Mouse (Mus musculus) small intestine, adult 10 weeks (tissue): ENCODE measurements around the gene Pip4k2b. TPM values are rescaled to one million over a fixed set of nuclear protein-coding genes. Genes with fewer than 3 reads are reported as not detected.

Experiments used
- polyA plus RNA-seq: library from polyadenylated mRNA; stranded (reverse); fragments of 350-450 nt; fragmentation: Illumina TruSeq; extraction: RNeasy Lipid Tissue Mini Kit (QIAGEN cat#74804); gene quantifications from one replicate; pipeline ENCODE4 v1.2.3, GENCODE M21; 2014; ENCODE audit warnings: low replicate concordance

Gene Pip4k2b
- 2.8 TPM for polyA plus RNA-seq

DNA sequence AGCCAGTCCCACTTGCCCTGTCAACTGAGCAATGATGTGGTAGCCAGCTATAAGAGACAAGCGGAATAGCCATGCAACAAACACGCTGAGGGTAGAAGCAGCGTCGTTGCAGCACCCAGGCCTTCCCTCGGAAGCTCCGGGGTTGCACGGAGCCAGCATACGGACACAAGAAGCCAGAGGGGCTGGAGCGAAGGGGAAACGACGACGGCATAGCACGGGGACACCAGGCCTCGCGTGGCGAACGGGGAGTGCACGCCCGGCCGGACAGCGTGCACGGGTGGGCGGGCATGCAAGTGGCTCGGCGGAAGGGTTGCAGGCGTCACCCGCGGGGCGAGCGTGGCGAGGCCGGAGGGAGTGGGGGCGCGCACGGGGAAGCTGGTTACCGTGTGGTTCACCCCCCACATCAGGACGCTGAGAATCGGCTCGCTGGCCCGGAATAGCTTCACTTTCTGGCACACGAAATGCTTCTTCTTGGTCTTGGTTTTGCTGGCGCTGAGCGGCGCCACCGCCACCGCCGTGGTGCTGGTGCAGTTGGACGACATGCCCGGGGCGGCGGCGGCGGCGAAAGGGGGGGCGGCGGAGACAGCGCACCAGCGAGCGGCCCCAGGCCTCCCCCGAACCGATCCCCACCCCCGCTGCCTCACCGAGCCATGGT is at the start of gene Pip4k2b:
Gene Pip4k2b, minus strand, starts transcription at position 642 of the 655 bp plus-strand sequence.

DNA sequence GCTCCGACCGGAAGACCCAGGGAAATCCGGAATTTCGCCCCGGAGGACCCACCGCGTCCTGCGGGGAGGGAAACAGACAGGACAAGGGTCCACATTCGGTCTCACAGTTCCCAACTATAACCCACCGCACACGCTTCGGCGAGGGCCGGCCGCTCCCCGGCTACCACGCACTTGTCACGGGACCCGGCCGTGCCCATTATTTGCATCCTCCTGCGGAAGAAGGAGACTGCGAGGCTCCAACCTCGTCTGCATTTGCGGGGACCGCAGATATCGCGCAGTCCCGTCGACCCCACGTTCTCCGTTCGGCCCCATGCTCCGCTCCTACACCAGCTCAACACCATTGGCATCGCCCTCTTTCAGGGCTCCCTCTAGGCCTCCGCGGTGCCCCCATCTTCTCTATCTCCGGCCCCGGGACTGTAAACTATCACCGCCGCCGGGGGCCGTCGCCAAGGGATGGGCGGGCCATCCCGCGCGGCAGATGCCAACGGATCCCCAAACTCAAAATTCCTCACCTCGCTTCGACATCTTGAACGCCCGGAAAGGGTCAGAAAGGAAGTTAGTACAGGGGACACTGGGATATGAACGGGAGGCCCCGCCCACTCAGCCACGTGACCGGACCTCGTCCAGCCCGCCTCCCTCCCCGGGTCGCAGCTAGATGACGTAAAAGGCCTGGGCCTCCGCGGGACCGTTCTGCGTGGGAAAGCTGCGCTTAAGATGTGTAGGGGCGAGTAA is 37.5 kb upstream of the Pip4k2b start, which contains the start of gene Rpl23:
Gene Rpl23, minus strand, starts transcription at position 606 of the 732 bp plus-strand sequence.

DNA sequence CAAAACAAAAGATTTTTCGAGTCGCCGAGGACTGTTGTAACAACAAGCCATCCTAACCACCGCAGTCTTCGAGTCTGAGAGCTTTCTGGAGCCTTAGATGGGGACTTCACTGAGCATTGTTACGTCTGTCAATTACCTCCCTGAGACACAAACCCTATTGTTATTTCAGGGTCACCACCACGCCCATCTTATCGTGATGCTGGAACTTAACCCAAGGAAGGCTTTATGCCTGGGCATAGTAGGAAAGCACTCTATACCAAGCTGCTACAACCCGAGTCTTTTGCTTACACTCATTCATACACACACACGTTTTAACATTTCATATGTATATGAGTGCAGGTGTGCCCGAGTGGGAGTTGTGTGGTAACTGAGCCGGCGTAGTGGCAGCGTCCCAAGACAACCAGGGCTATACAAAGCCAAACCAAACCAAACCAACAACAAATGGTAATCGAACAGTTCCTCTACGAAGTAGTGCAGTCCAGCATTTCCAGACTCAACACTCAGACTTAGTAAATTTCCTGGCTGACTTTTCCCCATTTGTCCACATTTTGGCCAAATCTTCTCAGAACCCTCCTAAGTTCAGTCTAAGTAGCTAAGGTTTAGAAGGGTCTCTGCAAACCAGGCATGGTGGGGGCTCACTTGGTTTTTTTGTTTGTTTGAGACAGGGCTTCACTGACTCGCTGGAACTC is 31.4 kb upstream of the Pip4k2b start, which contains the start of gene 1700001P01Rik:
Gene 1700001P01Rik, minus strand, starts transcription at position 111 of the 689 bp plus-strand sequence.

DNA sequence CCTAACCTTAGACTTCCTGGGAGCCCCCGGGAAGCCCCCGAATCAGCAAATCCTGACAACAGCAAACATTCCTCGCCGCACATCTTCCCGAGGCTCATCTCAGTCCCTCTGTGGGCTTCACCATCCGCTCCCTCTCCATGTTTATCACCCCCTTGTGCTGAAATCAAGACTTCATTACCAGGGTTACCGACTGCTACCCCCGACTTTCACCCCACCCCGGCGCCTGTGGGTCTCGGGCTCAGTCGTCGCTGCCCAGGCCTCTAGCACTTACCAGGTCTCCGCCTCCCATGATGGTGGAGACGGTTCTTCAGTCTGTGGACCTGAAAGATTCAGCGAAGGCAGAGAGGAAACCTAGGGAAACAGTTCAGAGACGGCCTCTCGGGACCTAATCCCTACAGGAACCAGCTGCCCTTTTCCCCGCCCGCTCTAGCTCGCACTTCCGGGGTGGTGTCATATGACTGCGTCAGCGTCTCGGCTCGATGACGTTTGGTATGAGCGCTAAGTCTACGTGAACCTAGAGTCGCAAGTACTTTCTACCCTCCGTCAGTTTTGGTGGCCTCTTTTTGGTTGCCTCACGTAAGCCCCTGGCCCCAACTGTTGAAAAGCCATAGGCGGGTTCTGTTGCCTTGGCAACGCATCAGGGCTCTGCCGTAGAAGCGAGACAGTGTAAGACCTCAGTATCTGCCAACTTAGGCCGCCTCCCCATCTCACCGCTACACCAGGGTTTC is 21.8 kb upstream of the Pip4k2b start, which contains the start of gene Cwc25:
Gene Cwc25, minus strand, starts transcription at position 403 of the 728 bp plus-strand sequence.

DNA sequence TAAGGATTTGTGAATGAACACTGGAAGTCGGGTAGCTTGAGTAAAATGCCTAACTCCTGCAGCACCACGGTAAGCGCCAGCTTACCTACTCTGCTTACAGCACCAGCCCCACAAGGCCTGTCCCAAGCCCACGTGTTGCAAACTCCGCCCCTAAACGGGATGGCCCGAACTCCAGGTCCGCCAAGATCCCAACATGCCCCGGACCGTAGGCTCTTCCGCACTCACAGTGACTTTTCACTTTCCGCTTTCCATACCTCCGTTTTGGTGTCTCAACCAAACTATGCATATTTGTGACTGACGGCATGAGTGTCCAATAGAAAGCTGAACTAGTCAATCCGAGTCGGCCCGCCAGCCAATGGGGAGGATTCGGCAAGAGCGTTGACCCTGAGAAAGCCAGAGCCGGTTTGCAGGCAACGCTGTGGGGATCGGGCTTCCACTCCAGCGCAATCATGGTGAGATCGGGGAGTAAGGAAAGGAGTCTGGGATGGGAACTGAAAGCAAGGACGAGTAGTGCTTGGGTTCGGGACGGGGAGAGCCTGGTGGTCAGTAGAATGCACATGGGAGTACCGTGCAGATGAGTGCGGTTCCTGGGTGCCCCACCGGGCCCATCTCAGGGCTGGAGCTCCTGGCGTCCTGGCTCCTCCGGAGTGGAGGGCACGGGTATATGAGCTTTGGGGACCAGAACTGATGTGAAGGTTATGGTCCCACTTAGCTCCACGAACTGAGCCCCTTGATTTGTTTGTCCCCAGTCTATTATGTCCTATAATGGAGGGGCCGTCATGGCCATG is 41.3 kb downstream of the Pip4k2b start, which contains the start of gene Psmb3:
Gene Psmb3, plus strand, starts transcription at position 361 of the 788 bp plus-strand sequence.

DNA sequence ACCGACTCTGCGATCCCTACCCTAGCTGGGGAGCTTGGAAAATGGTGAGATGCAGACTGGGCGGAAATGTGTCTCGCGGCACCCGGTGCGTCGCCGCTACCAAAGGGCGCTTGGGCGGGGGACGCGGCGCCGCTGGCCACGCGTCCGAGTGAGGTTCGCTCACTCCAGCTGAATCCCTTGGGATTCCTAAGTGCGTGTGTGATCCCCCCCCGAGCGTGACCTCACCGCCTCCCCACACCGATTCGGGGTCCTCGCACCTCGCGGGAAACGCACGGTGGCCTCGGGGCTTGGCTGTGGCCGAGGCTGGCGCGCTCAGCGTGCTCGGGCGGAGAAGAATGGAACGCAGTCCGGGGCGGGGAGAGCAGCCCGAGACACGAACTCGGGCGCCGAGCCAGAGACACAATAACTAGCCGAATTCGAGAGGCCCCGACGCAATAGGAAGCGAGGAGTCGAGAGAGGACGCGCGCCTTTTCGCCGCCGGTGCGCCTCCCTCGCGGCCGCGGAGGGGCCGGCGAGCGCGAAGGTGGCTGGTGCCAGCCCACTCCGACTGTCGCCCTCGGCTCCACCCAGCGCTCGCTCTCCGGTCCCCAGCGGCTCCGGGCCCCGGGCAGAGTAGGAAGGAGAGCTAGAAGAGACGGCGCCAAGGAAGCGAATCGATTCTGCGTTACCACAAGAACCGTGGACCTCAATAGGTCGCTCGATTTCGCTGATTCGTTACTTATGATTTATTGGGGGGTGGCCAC is 44.3 kb downstream of the Pip4k2b start, which contains the start of gene Pcgf2:
Gene Pcgf2, minus strand, starts transcription at position 495 of the 743 bp plus-strand sequence.

DNA sequence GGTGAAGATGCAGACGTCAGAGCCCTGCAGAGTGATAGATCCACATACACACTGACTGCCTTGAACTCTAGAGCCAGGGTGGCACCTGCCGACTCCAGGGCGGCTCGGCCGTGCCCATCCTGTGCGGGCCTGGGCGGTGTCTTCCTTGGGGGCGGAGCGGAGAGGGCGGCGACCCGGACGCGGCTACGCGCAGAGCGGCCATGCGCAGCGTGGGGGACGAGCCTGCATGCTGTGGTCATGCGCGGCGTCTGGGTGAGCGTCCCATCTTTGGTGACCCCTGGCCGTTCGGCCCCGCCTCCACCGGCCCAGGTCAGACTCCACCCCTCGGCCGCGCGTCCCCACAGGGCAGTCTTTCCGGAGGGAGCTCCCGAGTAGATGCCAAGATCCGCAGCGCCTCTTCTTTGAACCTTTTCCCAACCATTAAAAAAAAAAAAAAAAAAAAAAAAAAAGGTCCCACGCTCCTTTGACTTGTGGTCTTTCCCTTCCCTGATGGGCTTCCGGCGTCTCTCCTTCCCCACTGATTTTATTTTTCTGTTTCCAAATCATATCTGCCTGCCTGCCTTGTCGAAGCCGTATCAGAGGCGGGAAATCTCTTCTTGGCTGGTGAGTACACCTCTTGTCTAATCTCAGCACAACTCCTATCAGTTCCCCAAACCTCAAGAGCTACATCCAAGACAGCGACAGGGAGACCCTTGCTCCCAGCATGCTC is 58.7 kb downstream of the Pip4k2b start, which contains the start of gene Cisd3:
Gene Cisd3, plus strand, starts transcription at position 214 of the 709 bp plus-strand sequence.

Other genes with a start within 250 kb of the Pip4k2b start
- not detected for gene 4933428G20Rik, start 244.4 kb downstream of the Pip4k2b start, polyA plus RNA-seq
- not detected for gene Srcin1, start 168.5 kb downstream of the Pip4k2b start, polyA plus RNA-seq
- gene Epop, start 115.0 kb downstream of the Pip4k2b start, polyA plus RNA-seq: not detected
- 3.7 TPM for gene Mllt6, start 81.3 kb downstream of the Pip4k2b start, polyA plus RNA-seq
- gene Cisd3, start 58.9 kb downstream of the Pip4k2b start, polyA plus RNA-seq: 16.7 TPM
- gene Pcgf2, start 44.2 kb downstream of the Pip4k2b start, polyA plus RNA-seq: 1.9 TPM
- 6.1 TPM for gene Psmb3, start 41.3 kb downstream of the Pip4k2b start, polyA plus RNA-seq
- 11.0 TPM for gene Cwc25, start 21.9 kb upstream of the Pip4k2b start, polyA plus RNA-seq
- gene 1700001P01Rik, start 31.2 kb upstream of the Pip4k2b start, polyA plus RNA-seq: not detected
- gene Rpl23, start 37.7 kb upstream of the Pip4k2b start, polyA plus RNA-seq: 1,379 TPM
- gene Lasp1, start 54.3 kb upstream of the Pip4k2b start, polyA plus RNA-seq: 88.5 TPM
- gene B230217C12Rik, start 96.1 kb upstream of the Pip4k2b start, polyA plus RNA-seq: 1.7 TPM
- 1.5 TPM for gene Fbxo47, start 139.4 kb upstream of the Pip4k2b start, polyA plus RNA-seq
- not detected for gene Plxdc1, start 241.7 kb upstream of the Pip4k2b start, polyA plus RNA-seq